Mouse (Mus musculus) bone marrow macrophage, adult 2 months (primary cell): ENCODE results near the gene Fam71e1. TPM values are rescaled to one million over a fixed set of nuclear protein-coding genes. Genes with fewer than 3 reads are reported as not detected.

Experiments used
- H3K27ac ChIP-seq: 2 replicates; pipeline ENCODE4 v1.5.1; 2012; ENCODE audit warnings: low read depth, low read length; ENCODE audit not compliant: insufficient read depth
- H3K4me1 ChIP-seq: 2 replicates; pipeline ENCODE4 v1.6.1; 2012; ENCODE audit warnings: low read length; ENCODE audit not compliant: control insufficient read depth, insufficient read depth
- H3K4me3 ChIP-seq: 2 replicates; pipeline ENCODE4 v1.5.1; 2012; ENCODE audit warnings: mild to moderate bottlenecking, low read length, moderate library complexity; ENCODE audit not compliant: insufficient read depth
- CTCF ChIP-seq: IDR thresholded peaks from 2 replicates; pipeline ENCODE4 v1.5.1; 2012; ENCODE audit warnings: low read depth, mild to moderate bottlenecking, low read length, moderate library complexity
- POLR2A ChIP-seq: IDR thresholded peaks from 2 replicates; pipeline ENCODE4 v1.6.1; 2012; ENCODE audit warnings: mild to moderate bottlenecking, low read depth, low read length, borderline replicate concordance
- polyA plus RNA-seq: library from polyadenylated mRNA; stranded (reverse); fragments of >200 nt; gene quantifications from 2 replicates; pipeline ENCODE4 v1.2.4, GENCODE M21; 2012; ENCODE audit not compliant: missing spikeins, insufficient read depth, insufficient read length

Fam71e1 gene
- polyA plus RNA-seq, 1 experiment = 2.9 TPM

GRCm38 (mm10) chr7:44548497-44549087 is 52.2 kb downstream of the Fam71e1 start, which contains the start of gene Pold1:
Pold1 (minus strand) TSS chr7:44548849.
- peak within 1 kb of the TSS; percentile 37 for H3K27ac ChIP-seq
- H3K4me3 ChIP-seq = peak within 1 kb of the TSS; percentile 68
- TF ChIP-seq POLR2A = no peak
- TF ChIP-seq CTCF = 0 out of 2 replicates have a peak, but pooled peaks have one; percentile 15
- 0 out of 2 replicates have a peak, but pooled peaks cover 2% of the 10 kb centered on the region for H3K4me1 ChIP-seq

DNA sequence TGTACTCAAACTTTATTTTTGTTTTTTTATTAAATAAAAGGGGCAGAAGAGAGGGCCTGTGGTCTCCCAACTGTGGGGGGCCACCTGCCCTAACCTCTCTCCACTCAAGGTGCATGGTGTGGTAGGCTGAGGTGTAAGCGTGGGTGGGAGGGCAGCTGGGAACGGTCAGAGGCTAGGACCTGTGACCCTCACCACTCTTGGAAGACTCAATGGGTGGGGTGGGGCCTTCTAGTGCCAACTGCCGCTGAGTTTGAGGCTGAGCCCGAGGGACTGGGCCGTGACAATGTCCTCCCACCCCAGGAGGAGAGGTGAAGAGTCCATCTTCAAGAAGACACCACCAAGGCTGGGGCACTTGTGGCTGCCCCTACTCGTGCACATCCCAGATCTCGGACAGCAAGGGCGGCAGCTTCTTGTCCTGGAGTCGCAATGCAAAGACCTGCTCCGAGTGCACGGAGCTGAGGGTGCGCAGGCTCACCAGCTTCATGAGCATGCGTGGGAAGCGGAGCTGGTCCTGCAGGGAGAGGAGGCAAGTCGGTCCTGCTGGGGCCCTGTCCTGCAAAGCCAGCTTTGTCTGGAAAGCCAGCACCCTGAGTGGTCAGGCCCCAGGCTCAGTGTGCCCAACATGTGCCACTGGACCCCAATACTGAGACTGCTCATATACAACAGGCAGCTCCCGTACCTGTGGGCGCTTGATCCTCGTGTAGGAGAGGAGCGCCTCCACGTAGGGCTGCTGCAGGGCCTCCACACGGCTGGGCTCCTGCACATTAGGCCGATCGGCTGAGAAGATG is 53.4 kb downstream of the Fam71e1 start:
- H3K4me3 ChIP-seq = no peak overlapping the region
- 0 out of 2 replicates have a peak, but pooled peaks cover 2% of the 10 kb centered on the region for H3K4me1 ChIP-seq
- H3K27ac ChIP-seq = no peak overlapping the region
- TF ChIP-seq POLR2A = no peak
- TF ChIP-seq CTCF = no peak

DNA sequence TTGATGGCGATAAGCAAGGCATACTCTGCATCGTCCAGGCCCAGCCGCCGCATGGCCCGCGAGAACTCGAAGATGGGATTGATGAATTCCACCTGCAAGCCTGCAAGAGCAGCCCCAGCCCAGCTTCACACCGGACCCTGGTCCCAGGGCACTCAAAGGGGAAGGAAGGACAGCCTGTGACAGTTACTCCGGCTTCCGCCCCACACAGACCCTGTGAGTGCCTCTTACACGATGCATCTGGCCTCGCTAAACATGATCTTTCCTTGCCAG is 54.0 kb downstream of the Fam71e1 start:
- Histone ChIP-seq H3K4me1 (0 out of 2 replicates have a peak, but pooled peaks cover 2% of the 10 kb centered on the region), H3K27ac (no peak overlapping the region), H3K4me3 (no peak overlapping the region)
- no peak for TF ChIP-seq CTCF
- no peak for TF ChIP-seq POLR2A

Other genes starting within 250 kb of the Fam71e1 start
- gene 1700028J19Rik, start 249.9 kb upstream of the Fam71e1 start, polyA plus RNA-seq = 1.0 and 1.6 TPM in 2 replicates
- 18.4 and 21.7 TPM in 2 replicates for gene 2410002F23Rik, start 249.9 kb upstream of the Fam71e1 start, polyA plus RNA-seq
- not detected in 2 replicates for gene Acp4, start 239.2 kb upstream of the Fam71e1 start, polyA plus RNA-seq
- gene Gm15517, start 235.1 kb upstream of the Fam71e1 start, polyA plus RNA-seq = not detected in 2 replicates
- 0.19 TPM in 1 of 2 replicates, not detected in the other for gene Clec11a, start 189.7 kb upstream of the Fam71e1 start, polyA plus RNA-seq
- gene Shank1, start 186.3 kb upstream of the Fam71e1 start, polyA plus RNA-seq = not detected in 2 replicates
- gene Syt3, start 112.5 kb upstream of the Fam71e1 start, polyA plus RNA-seq = 0.62 and 0.89 TPM in 2 replicates
- 1.2 TPM in 1 of 2 replicates, not detected in the other for gene 1700008O03Rik, start 110.8 kb upstream of the Fam71e1 start, polyA plus RNA-seq
- not detected in 2 replicates for gene Lrrc4b, start 67.6 kb upstream of the Fam71e1 start, polyA plus RNA-seq
- not detected in 2 replicates for gene Aspdh, start 31.2 kb upstream of the Fam71e1 start, polyA plus RNA-seq
- gene Josd2, start 28.6 kb upstream of the Fam71e1 start, polyA plus RNA-seq = 46.7 and 51.3 TPM in 2 replicates
- 82.1 and 89.3 TPM in 2 replicates for gene Emc10, start 52 bp upstream of the Fam71e1 start, polyA plus RNA-seq
- gene Mybpc2, start 28.1 kb downstream of the Fam71e1 start, polyA plus RNA-seq = not detected in 2 replicates
- gene Spib, start 35.5 kb downstream of the Fam71e1 start, polyA plus RNA-seq = 0.32 and 0.43 TPM in 2 replicates
- gene Pold1, start 52.3 kb downstream of the Fam71e1 start, polyA plus RNA-seq = 18.7 and 25.8 TPM in 2 replicates
- gene Nr1h2, start 57.4 kb downstream of the Fam71e1 start, polyA plus RNA-seq = 98.8 and 104 TPM in 2 replicates
- gene Napsa, start 75.8 kb downstream of the Fam71e1 start, polyA plus RNA-seq = 218 and 224 TPM in 2 replicates
- gene Kcnc3, start 94.1 kb downstream of the Fam71e1 start, polyA plus RNA-seq = 0.36 and 1.6 TPM in 2 replicates
- gene Myh14, start 174.3 kb downstream of the Fam71e1 start, polyA plus RNA-seq = not detected in 2 replicates
- gene Izumo2, start 212.2 kb downstream of the Fam71e1 start, polyA plus RNA-seq = not detected in 2 replicates